In genomic region chr7:58397992-58398391, GRCm38 (mm10) we compare ENCODE assay signal across 9 mouse cellular contexts.
DNase-seq lines count a peak whose midpoint lies in the region; ATAC-seq lines count a peak whose summit lies in the region.
"Had no signal": no experiment of that assay in that cellular context is flagged by ENCODE, and none has a peak within 500 bp of the region (broad histone marks: within the 10 kb centered on the region; RNA-seq: fewer than 3 reads in every experiment).

No protein-coding gene starts in this region.

- peak overlapping the region; percentile 76 for H3K4me2 ChIP-seq in heart, embryonic 13.5 days
- peak overlapping the region; percentile 49 for H3K4me2 ChIP-seq in intestine, embryonic 14.5 days (ENCODE audit: low read length)

- H3K4me1 ChIP-seq in heart, embryonic 13.5 days, result peaks cover 19% of the 10 kb centered on the region
- H3K4me1 ChIP-seq in intestine, embryonic 14.5 days (replicated peaks; ENCODE audit: control insufficient read depth, insufficient read depth, low read length), result peaks cover 7% of the 10 kb centered on the region; the same call in 1 of the 2 replicates

- H3K9ac ChIP-seq in heart, embryonic 13.5 days, result peak overlapping the region; percentile 82
- peak overlapping the region; percentile 66 for H3K9ac ChIP-seq in intestine, embryonic 14.5 days (ENCODE audit: low read length)

- no peaks in the 10 kb centered on the region for H3K27me3 ChIP-seq in heart, embryonic 13.5 days (replicated peaks)
- H3K27me3 ChIP-seq in intestine, embryonic 14.5 days (replicated peaks; ENCODE audit: control insufficient read depth, insufficient read depth, low read length), result no peaks in the 10 kb centered on the region
- H3K27me3 ChIP-seq: Patski had no signal

- DNase-seq in heart, adult 9 months (ENCODE audit: low spot score in 2 of 2), result no peak
- peak; percentile 25 for DNase-seq in embryo, embryonic 10 days (ENCODE audit: low spot score)
- peak; percentile 58 for DNase-seq in intestine, embryonic 14.5 days (ENCODE audit: low spot score)
- DNase-seq in neural tube, embryonic 10.5 days (ENCODE audit: extremely low spot score, low spot score), result peak; percentile 32
- DNase-seq in left cerebral cortex, postnatal 4 days, result no peak
- no peak for DNase-seq in frontal cortex, postnatal 25 days (ENCODE audit: low spot score in 2 of 2)
- DNase-seq in spleen, postnatal 10 days (ENCODE audit: low spot score in 2 of 2), result no peak

- peak overlapping the region; percentile 96 for H3K27ac ChIP-seq in heart, embryonic 13.5 days (replicated peaks)
- H3K27ac ChIP-seq in intestine, embryonic 14.5 days (ENCODE audit: low read depth), result peak overlapping the region; percentile 92

- WGBS in heart, embryonic 13.5 days, result 31% methylated on average over 6 of the region's 6 CpGs
- WGBS in intestine, embryonic 14.5 days, result 16% methylated on average over 6 of the region's 6 CpGs

- intact Hi-C loops in left cerebral cortex, postnatal 4 days (cut with DNase I), result loop anchor here (5.0 to 10.0 kb wide), 2 partner anchors 803 to 886 kb away; partner anchors contain the start of gene Gabra5

- H3K4me3 ChIP-seq in heart, embryonic 13.5 days, result peak overlapping the region; percentile 71
- peak overlapping the region; percentile 64 for H3K4me3 ChIP-seq in intestine, embryonic 14.5 days (ENCODE audit: low read depth, low read length)

- no peaks in the 10 kb centered on the region for H3K9me3 ChIP-seq in heart, embryonic 13.5 days
- no peaks in the 10 kb centered on the region for H3K9me3 ChIP-seq in intestine, embryonic 14.5 days (ENCODE audit: control insufficient read depth, low read length)

- no peak for ATAC-seq in heart, embryonic 13.5 days (ENCODE audit: extremely low read depth, insufficient number of reproducible peaks, low FRiP score, low TSS enrichment)
- no peak for ATAC-seq in intestine, embryonic 14.5 days (replicated peaks; ENCODE audit: low FRiP score, low TSS enrichment, low read depth)

- no peaks in the 10 kb centered on the region for H3K36me3 ChIP-seq in heart, embryonic 13.5 days
- H3K36me3 ChIP-seq in intestine, embryonic 14.5 days (ENCODE audit: control insufficient read depth, insufficient read depth, low read length), result no peaks in the 10 kb centered on the region

Comparison
In these comparisons a context has a peak if more than half of its experiments do, and no peak if none do; other contexts are left out.
1. DNase-seq: peak in embryo, embryonic 10 days (single experiment), intestine, embryonic 14.5 days (single experiment) and neural tube, embryonic 10.5 days (single experiment); none in heart, adult 9 months (0 of 2), left cerebral cortex, postnatal 4 days (single experiment), frontal cortex, postnatal 25 days (0 of 2) and spleen, postnatal 10 days (0 of 2).